24 mouse cellular contexts compared by ENCODE assay signal in genomic region chr12:86988227-86988626, GRCm38 (mm10). TPM values are rescaled to one million over a fixed set of nuclear protein-coding genes. Genes with fewer than 3 reads are reported as not detected.
DNase-seq lines count a peak whose midpoint lies in the region; ATAC-seq and TF ChIP-seq lines count a peak whose summit lies in the region.
"Had no signal": no experiment of that assay in that cellular context is flagged by ENCODE, and none has a peak within 500 bp of the region (broad histone marks: within the 10 kb centered on the region; RNA-seq: fewer than 3 reads in every experiment).

No protein-coding gene starts in this region.

- H3K27me3 ChIP-seq in midbrain, embryonic 16.5 days (ENCODE audit: control insufficient read depth, insufficient read depth, low read depth, low read length), result peaks cover 15% of the 10 kb centered on the region
- H3K27me3 ChIP-seq in midbrain, embryonic 11.5 days (ENCODE audit: control insufficient read depth, insufficient read depth, low read length), result peaks cover 62% of the 10 kb centered on the region
- H3K27me3 ChIP-seq in E14TG2a.4 (ENCODE audit: insufficient read depth, low read length), result peaks cover 93% of the 10 kb centered on the region

- TF ChIP-seq CTCF in left cerebral cortex, adult 2 months (IDR thresholded peaks at IDR 0.05), result no peak
- no peak for TF ChIP-seq CTCF in E14TG2a.4 (conservative IDR thresholded peaks at IDR 0.05; ENCODE audit: low read length)

- DNase-seq in heart, adult 11 months, result peak; percentile 82
- DNase-seq in heart, postnatal 14 days, result no peak
- DNase-seq in left cerebral cortex, adult 2 months (ENCODE audit: extremely low spot score in 1 of 2, low spot score in 2 of 2), result no peak
- DNase-seq in left cerebral cortex, adult 9 months (ENCODE audit: low spot score in 2 of 2), result no peak
- no peak for DNase-seq in midbrain, embryonic 11.5 days (ENCODE audit: low spot score, missing footprints)
- DNase-seq in thymus, postnatal 4 days, result no peak
- DNase-seq: adrenal gland, adult 8-10 months; adrenal gland, postnatal 14 days; adrenal gland, postnatal 36 days; cerebellum, adult 11-12 months; cerebellum, adult 2 months; cerebellum, adult 9-10 months; cerebellum, postnatal 10 days; cerebellum, postnatal 25 days had no signal

- no peaks in the 10 kb centered on the region for H3K9me3 ChIP-seq in midbrain, embryonic 16.5 days (replicated peaks; ENCODE audit: control insufficient read depth, low read length, poor library complexity, severe bottlenecking)
- no peaks in the 10 kb centered on the region for H3K9me3 ChIP-seq in midbrain, embryonic 11.5 days (ENCODE audit: control insufficient read depth, low read length)
- H3K9me3 ChIP-seq in E14TG2a.4 (ENCODE audit: low read length), result no peaks in the 10 kb centered on the region
- H3K9me3 ChIP-seq: embryonic facial prominence, embryonic 10.5 days; embryonic facial prominence, embryonic 12.5 days; forebrain, embryonic 13.5 days; forebrain, embryonic 15.5 days; G1E had no signal

- no peak for ATAC-seq in midbrain, embryonic 16.5 days
- no peak for ATAC-seq in midbrain, embryonic 11.5 days (ENCODE audit: low FRiP score)
- ATAC-seq: activated CD4-positive, CD25-positive, alpha-beta regulatory T cell, adult 4 months; forebrain, embryonic 13.5 days; forebrain, embryonic 15.5 days; Patski had no signal

- H3K4me2 ChIP-seq in midbrain, embryonic 16.5 days (ENCODE audit: low read length), result peak overlapping the region; percentile 87; the same call in 1 of the 2 replicates
- H3K4me2 ChIP-seq in midbrain, embryonic 11.5 days, result no peak overlapping the region
- H3K4me2 ChIP-seq: embryonic facial prominence, embryonic 12.5 days; forebrain, embryonic 13.5 days; forebrain, embryonic 15.5 days had no signal

- intact Hi-C loops in heart, postnatal 14 days (cut with DNase I), result no loop called here
- intact Hi-C loops in left cerebral cortex, adult 2 months (cut with DNase I), result no loop called here

- peak overlapping the region; percentile 19 for H3K4me3 ChIP-seq in left cerebral cortex, adult 2 months
- H3K4me3 ChIP-seq in midbrain, embryonic 16.5 days (ENCODE audit: low read depth, low read length), result no peak overlapping the region
- H3K4me3 ChIP-seq in midbrain, embryonic 11.5 days (ENCODE audit: low read depth, low read length), result no peak overlapping the region
- peak overlapping the region; percentile 29; the same call in 1 of the 2 replicates for H3K4me3 ChIP-seq in E14TG2a.4 (replicated peaks; ENCODE audit: low read length)
- H3K4me3 ChIP-seq: embryonic facial prominence, embryonic 10.5 days; embryonic facial prominence, embryonic 12.5 days; forebrain, embryonic 13.5 days; forebrain, embryonic 15.5 days had no signal

- no peaks in the 10 kb centered on the region for H3K36me3 ChIP-seq in midbrain, embryonic 16.5 days (ENCODE audit: control insufficient read depth, insufficient read depth, low read length)
- H3K36me3 ChIP-seq in midbrain, embryonic 11.5 days (ENCODE audit: control insufficient read depth, insufficient read depth, low read length), result no peaks in the 10 kb centered on the region
- no peaks in the 10 kb centered on the region for H3K36me3 ChIP-seq in E14TG2a.4 (ENCODE audit: insufficient read depth, low read length)
- H3K36me3 ChIP-seq: embryonic facial prominence, embryonic 10.5 days; embryonic facial prominence, embryonic 12.5 days; forebrain, embryonic 15.5 days; G1E had no signal

- H3K4me1 ChIP-seq in midbrain, embryonic 16.5 days (ENCODE audit: control insufficient read depth, insufficient read depth, low read length), result peaks cover 41% of the 10 kb centered on the region
- peaks cover 18% of the 10 kb centered on the region for H3K4me1 ChIP-seq in midbrain, embryonic 11.5 days (ENCODE audit: control insufficient read depth, insufficient read depth, low read length)
- peaks cover 49% of the 10 kb centered on the region for H3K4me1 ChIP-seq in E14TG2a.4 (replicated peaks; ENCODE audit: low read depth, low read length)

- H3K27ac ChIP-seq in left cerebral cortex, adult 2 months, result peak overlapping the region; percentile 32; the same call in 1 of the 2 replicates
- H3K27ac ChIP-seq in midbrain, embryonic 16.5 days (ENCODE audit: low read length), result no peak overlapping the region
- H3K27ac ChIP-seq in midbrain, embryonic 11.5 days (ENCODE audit: low read depth, low read length), result no peak overlapping the region
- H3K27ac ChIP-seq: embryonic facial prominence, embryonic 10.5 days; embryonic facial prominence, embryonic 12.5 days; forebrain, embryonic 13.5 days; forebrain, embryonic 15.5 days had no signal

- H3K9ac ChIP-seq in midbrain, embryonic 16.5 days (ENCODE audit: low read depth, low read length), result no peak overlapping the region
- no peak overlapping the region for H3K9ac ChIP-seq in midbrain, embryonic 11.5 days (ENCODE audit: low read length)
- H3K9ac ChIP-seq: embryonic facial prominence, embryonic 12.5 days; forebrain, embryonic 13.5 days; forebrain, embryonic 15.5 days had no signal

- 49% methylated on average over 16 of the region's 16 CpGs for WGBS in midbrain, embryonic 16.5 days
- 48% methylated on average over 16 of the region's 16 CpGs for WGBS in midbrain, embryonic 11.5 days

RNA-seq across cellular contexts. Expression of gene Zdhhc22, which starts 2.0 kb away (rescaled TPM):
- not detected for total RNA-seq in heart, postnatal 14 days (2021)
- total RNA-seq in left cerebral cortex, adult 2 months (2021), result 10 to 100 TPM; 59.1 to 61.3 TPM
- 24.4 and 28.1 TPM in 2 replicates for polyA plus RNA-seq in midbrain, embryonic 16.5 days (2015; fragmentation: Nextera tagmentation; extraction: Ambion mirVana)
- 0.41 and 0.51 TPM in 2 replicates for polyA plus RNA-seq in midbrain, embryonic 11.5 days (2014; fragmentation: Nextera tagmentation; extraction: Ambion mirVana)
- polyA plus RNA-seq: C2C12, G1E, Patski had no signal

RNA-seq across cellular contexts. Expression of gene Tmem63c, which starts 32.9 kb away (rescaled TPM):
- under 1 TPM in 1 of 2 experiments, not detected in 1; 0.07 TPM for total RNA-seq in heart, postnatal 14 days (2021)
- 10 to 100 TPM; 41.7 to 43.8 TPM for total RNA-seq in left cerebral cortex, adult 2 months (2021)
- polyA plus RNA-seq in midbrain, embryonic 16.5 days (2015; fragmentation: Nextera tagmentation; extraction: Ambion mirVana), result 12.9 and 13.7 TPM in 2 replicates
- 0.64 and 0.77 TPM in 2 replicates for polyA plus RNA-seq in midbrain, embryonic 11.5 days (2014; fragmentation: Nextera tagmentation; extraction: Ambion mirVana)
- total RNA-seq: G1E had no signal
- polyA plus RNA-seq: C2C12, G1E, Patski had no signal

RNA-seq across cellular contexts. Expression of gene Cipc, which starts 41.4 kb away (rescaled TPM):
- total RNA-seq in heart, postnatal 14 days (2021), result 10 to 100 TPM; 44.2 to 45.6 TPM
- total RNA-seq in left cerebral cortex, adult 2 months (2021), result 10 to 100 TPM; 79.8 to 91.6 TPM
- polyA plus RNA-seq in midbrain, embryonic 16.5 days (2015; fragmentation: Nextera tagmentation; extraction: Ambion mirVana), result 56.6 and 57.8 TPM in 2 replicates
- polyA plus RNA-seq in midbrain, embryonic 11.5 days (2014; fragmentation: Nextera tagmentation; extraction: Ambion mirVana), result 37.9 and 38.4 TPM in 2 replicates

Comparison
In these comparisons a context has a peak if more than half of its experiments do, and no peak if none do; other contexts are left out.
1. H3K4me3 ChIP-seq: peak in left cerebral cortex, adult 2 months (single experiment) and E14TG2a.4 (single experiment); none in midbrain, embryonic 16.5 days (single experiment) and midbrain, embryonic 11.5 days (single experiment).
2. RNA of gene Zdhhc22, which starts 2.0 kb away (total RNA-seq): 59.1 to 61.3 TPM in left cerebral cortex, adult 2 months; not detected in heart, postnatal 14 days; every median in the first group is over 10 times any median in the second.
3. RNA of gene Tmem63c, which starts 32.9 kb away (total RNA-seq): 41.7 to 43.8 TPM in left cerebral cortex, adult 2 months; 0.07 TPM in heart, postnatal 14 days; every median in the first group is over 10 times any median in the second.